ENCODE assay signal across 26 mouse cellular contexts in genomic region chr19:29430516-29430915, GRCm38 (mm10). TPM values are rescaled to one million over a fixed set of nuclear protein-coding genes. Genes with fewer than 3 reads are reported as not detected.
DNase-seq lines count a peak whose midpoint lies in the region; ATAC-seq and TF ChIP-seq lines count a peak whose summit lies in the region.
"Had no signal": no experiment of that assay in that cellular context is flagged by ENCODE, and none has a peak within 500 bp of the region (broad histone marks: within the 10 kb centered on the region; RNA-seq: fewer than 3 reads in every experiment).

No protein-coding gene starts in this region.

- H3K4me1 ChIP-seq in bone marrow macrophage, adult 2 months (ENCODE audit: control insufficient read depth, insufficient read depth, low read length): peaks cover 31% of the 10 kb centered on the region
- no peaks in the 10 kb centered on the region for H3K4me1 ChIP-seq in lung, adult 2 months (ENCODE audit: control insufficient read depth, insufficient read depth, low read length)
- H3K4me1 ChIP-seq: embryonic facial prominence, embryonic 10.5 days; heart, embryonic 15.5 days; hindbrain, embryonic 15.5 days; limb, embryonic 12.5 days; neural tube, embryonic 12.5 days had no signal

- peak; percentile 52 to 53 for DNase-seq in B cell, adult 2 months
- peak; percentile 45 for DNase-seq in CD4-positive, CD25-positive, alpha-beta regulatory T cell, adult 2 months (ENCODE audit: low read depth, low spot score)
- DNase-seq in left cerebral cortex, postnatal 10 days (ENCODE audit: extremely low spot score in 1 of 2, low spot score in 2 of 2): no peak
- DNase-seq in right cerebral cortex, adult 2 months (ENCODE audit: low spot score in 2 of 2): no peak
- no peak for DNase-seq in lung, adult 2 months
- DNase-seq: adrenal gland, postnatal 10 days; cerebellum, adult 18-20 months; cerebellum, postnatal 36 days; gastrocnemius, postnatal 10 days; heart, adult 2 months; heart, postnatal 4 days; lung, postnatal 10 days; right cerebral cortex, postnatal 14 days; thymus, postnatal 25 days had no signal

- no peak for TF ChIP-seq CTCF in bone marrow macrophage, adult 2 months (IDR thresholded peaks at IDR 0.05; ENCODE audit: low read depth, low read length)
- no peak for TF ChIP-seq CTCF in lung, adult 2 months (IDR thresholded peaks at IDR 0.05; ENCODE audit: insufficient read depth, low read length)

- peak; percentile 57; the same call in 1 of the 2 replicates for ATAC-seq in monocyte, adult 5-6 weeks (replicated peaks; ENCODE audit: insufficient number of reproducible peaks, low FRiP score, low TSS enrichment, poor library complexity, severe bottlenecking)
- ATAC-seq: intestine, embryonic 16.5 days had no signal

- no peak overlapping the region for H3K4me3 ChIP-seq in bone marrow macrophage, adult 2 months (ENCODE audit: insufficient read depth, low read length)
- H3K4me3 ChIP-seq in lung, adult 2 months (replicated peaks; ENCODE audit: extremely low read depth, low read depth, low read length): no peak overlapping the region
- H3K4me3 ChIP-seq: embryonic facial prominence, embryonic 10.5 days; heart, adult 2 months; heart, embryonic 15.5 days; hindbrain, embryonic 15.5 days; limb, embryonic 12.5 days; liver, embryonic 15.5 days; neural tube, embryonic 12.5 days had no signal

- WGBS in lung, adult 2 months: 76% methylated on average over 3 of the region's 3 CpGs

- H3K27ac ChIP-seq in bone marrow macrophage, adult 2 months (ENCODE audit: insufficient read depth, low read depth, low read length): peak overlapping the region; percentile 72
- H3K27ac ChIP-seq: embryonic facial prominence, embryonic 10.5 days; heart, adult 2 months; heart, embryonic 15.5 days; hindbrain, embryonic 15.5 days; limb, embryonic 12.5 days; liver, embryonic 15.5 days; neural tube, embryonic 12.5 days had no signal

- no peak for TF ChIP-seq POLR2A in bone marrow macrophage, adult 2 months (IDR thresholded peaks at IDR 0.05; ENCODE audit: borderline replicate concordance, low read depth, low read length)
- no peak for TF ChIP-seq POLR2A in lung, adult 2 months (IDR thresholded peaks at IDR 0.05; ENCODE audit: borderline replicate concordance, extremely low read depth, low read depth, low read length)

- intact Hi-C loops in left cerebral cortex, postnatal 10 days (cut with DNase I): no loop called here

RNA-seq across cellular contexts. Expression of gene Pdcd1lg2, which starts 19.8 kb away (rescaled TPM):
- 1.6 and 1.8 TPM in 2 replicates for polyA plus RNA-seq in bone marrow macrophage, adult 2 months (2012; ENCODE audit: insufficient read depth, insufficient read length, missing spikeins)
- 3.8 to 7.9 TPM (median 6.5 TPM) in 3 replicates for total RNA-seq in monocyte, adult 5-6 weeks (2017)
- total RNA-seq in left cerebral cortex, postnatal 10 days (2021): not detected
- polyA plus RNA-seq in lung, adult 2 months (2012; rRNA removed): 0.29 and 0.37 TPM in 2 replicates
- total RNA-seq: adrenal gland, postnatal 10 days; gastrocnemius, postnatal 10 days; heart, adult 2 months; heart, postnatal 4 days; megakaryocyte-erythroid progenitor cell, adult 5-6 weeks had no signal
- polyA plus RNA-seq: embryonic facial prominence, embryonic 10.5 days; forebrain, embryonic 11.5 days; heart, embryonic 15.5 days; hindbrain, embryonic 15.5 days; kidney, embryonic 16.5 days; limb, embryonic 12.5 days; liver, embryonic 15.5 days; neural tube, embryonic 12.5 days had no signal

Comparison
In these comparisons a context has a peak if more than half of its experiments do, and no peak if none do; other contexts are left out.
1. DNase-seq: peak in B cell, adult 2 months (2 of 2) and CD4-positive, CD25-positive, alpha-beta regulatory T cell, adult 2 months (single experiment); none in left cerebral cortex, postnatal 10 days (0 of 2), right cerebral cortex, adult 2 months (0 of 2) and lung, adult 2 months (single experiment).